Mouse (Mus musculus): ENCODE data around the gene Col4a2.
"Not testable (repeated sequence)": the region's sequence is repeated elsewhere in the genome, so short reads cannot be mapped to it uniquely, and the experiment has no call there.

The Col4a2 gene

DNA sequence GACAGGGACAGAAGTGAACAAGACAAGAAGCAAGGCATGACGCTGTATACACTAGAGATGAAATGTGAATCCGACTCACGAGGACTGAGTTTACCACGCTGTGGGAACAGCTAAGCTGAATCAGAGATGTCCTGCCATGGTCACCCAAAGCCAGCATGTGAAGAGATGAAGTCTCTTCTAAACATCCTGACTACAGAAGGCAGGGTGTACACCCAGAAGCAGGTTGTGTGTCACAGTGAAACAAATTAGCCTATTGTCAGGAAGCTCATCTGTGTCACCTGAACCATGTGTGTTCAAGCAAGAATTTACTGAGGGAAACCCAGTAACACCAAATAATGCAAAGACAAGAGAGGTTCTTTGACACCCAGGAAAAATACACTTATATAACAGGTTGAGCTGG, 153.0 kb downstream of the Col4a2 start:
- no peak for DNase-seq

DNA sequence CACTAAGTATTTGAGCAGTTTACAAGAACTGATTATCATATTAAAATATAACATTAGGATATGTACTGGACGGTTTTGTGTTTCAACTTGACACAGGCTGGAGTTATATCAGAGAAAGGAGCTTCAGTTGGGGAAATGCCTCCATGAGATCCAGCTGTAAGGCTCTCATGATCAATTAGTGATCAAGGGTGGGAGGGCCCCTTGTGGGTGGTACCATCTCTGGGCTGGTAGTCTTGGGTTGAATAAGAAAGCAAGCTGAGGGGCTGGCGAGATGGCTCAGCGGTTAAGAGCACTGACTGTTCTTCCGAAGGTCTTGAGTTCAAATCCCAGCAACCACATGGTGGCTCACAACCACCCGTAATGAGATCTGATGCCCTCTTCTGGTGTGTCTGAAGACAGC, 153.9 kb downstream of the Col4a2 start:
- DNase-seq = not testable (repeated sequence)

DNA sequence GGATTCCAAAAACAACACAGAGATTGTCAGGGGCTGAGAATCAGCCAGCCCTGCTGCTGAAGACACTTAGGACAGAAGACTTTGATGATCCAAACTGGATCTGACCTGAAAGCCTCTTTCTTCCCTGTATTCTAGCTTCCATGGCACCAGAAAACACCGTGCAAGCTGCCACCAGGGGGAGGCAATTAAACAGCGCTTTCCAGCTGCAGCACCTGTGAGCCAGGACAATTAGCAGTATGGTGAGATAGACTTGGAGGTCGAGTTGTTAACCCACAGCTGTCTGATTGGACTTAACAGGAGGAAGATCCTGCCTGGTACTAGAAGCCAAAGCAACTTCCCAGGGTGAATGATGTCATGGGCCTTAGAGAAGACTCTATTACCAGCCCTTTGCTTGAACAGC, 156.5 kb downstream of the Col4a2 start:
- peak; percentile 81 for DNase-seq

DNA sequence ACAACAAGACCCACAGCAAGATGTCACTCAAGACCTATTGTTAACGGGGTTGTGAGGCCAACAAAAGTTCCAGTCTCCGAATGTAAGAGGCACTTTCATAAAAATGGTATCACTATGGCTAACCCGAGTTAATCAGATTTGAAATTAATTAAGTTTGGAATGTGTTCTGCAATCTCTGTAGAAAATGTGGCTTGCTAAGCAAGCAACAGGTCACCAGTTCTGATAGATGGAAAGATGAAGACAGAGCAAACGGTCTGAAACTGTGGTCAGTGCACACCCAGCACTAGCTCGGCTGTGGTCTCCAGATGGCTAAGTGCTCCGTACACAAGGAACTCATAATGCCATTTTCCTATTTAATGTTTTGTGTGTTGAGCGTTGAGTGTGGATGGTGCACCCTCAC, 158.1 kb downstream of the Col4a2 start:
- DNase-seq = no peak

DNA sequence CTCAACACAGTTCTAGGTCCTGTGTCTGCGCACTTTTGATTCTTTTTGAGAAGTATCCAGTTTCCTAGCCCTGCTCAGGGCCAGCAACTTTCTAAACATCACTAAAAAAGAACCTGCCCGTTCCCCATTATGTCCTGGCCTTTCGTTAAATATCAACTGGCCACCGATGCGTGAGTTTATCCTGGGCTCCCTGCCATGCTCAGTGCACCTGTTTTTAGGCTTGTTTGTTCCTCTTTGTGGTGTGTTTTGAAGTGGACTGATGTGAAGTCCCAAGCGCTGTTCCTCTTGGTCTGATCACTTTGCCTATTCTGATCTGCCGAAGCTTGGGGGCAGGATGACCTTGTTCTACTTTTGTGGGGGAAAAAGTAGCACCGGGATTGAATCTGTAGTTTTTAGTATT, 158.7 kb downstream of the Col4a2 start:
- DNase-seq = no peak

DNA sequence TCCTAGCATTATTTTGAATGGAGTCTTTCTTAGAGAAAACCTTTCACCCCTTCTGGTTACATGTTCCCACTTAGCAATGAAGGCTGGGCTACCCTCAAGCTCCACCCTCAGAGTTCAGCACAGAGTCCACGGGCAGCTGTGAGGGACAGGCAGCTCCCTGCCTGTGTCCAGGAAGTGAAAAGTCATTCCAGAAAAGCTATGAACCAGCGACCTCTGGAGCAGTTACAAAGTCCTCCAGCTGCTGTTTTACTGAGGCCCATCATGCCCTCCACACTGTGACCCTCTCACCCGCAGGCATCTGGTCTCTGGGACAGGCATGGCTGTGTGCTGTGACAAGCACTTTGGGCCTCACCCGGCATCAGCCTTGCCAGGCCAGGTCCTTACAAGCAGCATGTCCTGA, 160.5 kb downstream of the Col4a2 start:
- peak; percentile 77 for DNase-seq

DNA sequence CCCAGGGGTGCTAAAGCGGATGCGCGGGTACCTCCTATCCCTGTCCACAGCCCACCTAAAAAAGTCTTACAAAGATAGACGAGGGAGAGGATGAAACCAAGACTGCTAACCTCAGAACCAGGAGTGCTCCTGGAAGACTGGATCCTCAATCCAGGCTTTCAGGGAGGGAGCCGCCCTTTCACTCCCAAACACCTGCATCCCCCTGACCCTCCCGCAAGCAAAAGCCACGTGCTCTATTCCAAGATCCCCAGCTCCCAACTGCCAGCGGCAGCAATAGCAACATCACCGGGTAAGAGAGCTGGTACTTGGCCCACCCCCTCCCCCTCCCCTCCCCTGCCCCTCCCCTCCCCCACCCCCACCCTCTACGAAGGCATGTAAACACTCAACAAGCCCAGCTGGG, 162.8 kb downstream of the Col4a2 start:
- DNase-seq = no peak

DNA sequence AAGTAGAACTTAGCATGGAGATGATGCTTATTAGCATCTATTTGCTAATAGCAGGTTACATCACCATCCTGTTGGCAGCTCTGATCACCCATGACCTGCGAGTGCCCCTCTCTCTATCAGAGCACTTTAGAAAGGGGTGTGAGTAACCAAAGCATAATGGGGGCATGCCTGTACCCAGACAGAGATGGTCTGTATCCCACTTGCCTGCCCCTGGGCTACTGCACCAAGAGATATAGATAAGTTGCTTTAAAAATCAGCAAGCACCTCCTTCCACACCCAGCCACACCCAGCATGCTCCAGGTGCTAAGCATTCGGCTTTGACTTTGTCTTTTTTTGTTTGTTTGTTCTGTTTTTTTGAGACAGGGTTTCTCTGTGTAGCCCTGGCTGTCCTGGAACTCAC, 163.3 kb downstream of the Col4a2 start:
- no peak for DNase-seq

DNA sequence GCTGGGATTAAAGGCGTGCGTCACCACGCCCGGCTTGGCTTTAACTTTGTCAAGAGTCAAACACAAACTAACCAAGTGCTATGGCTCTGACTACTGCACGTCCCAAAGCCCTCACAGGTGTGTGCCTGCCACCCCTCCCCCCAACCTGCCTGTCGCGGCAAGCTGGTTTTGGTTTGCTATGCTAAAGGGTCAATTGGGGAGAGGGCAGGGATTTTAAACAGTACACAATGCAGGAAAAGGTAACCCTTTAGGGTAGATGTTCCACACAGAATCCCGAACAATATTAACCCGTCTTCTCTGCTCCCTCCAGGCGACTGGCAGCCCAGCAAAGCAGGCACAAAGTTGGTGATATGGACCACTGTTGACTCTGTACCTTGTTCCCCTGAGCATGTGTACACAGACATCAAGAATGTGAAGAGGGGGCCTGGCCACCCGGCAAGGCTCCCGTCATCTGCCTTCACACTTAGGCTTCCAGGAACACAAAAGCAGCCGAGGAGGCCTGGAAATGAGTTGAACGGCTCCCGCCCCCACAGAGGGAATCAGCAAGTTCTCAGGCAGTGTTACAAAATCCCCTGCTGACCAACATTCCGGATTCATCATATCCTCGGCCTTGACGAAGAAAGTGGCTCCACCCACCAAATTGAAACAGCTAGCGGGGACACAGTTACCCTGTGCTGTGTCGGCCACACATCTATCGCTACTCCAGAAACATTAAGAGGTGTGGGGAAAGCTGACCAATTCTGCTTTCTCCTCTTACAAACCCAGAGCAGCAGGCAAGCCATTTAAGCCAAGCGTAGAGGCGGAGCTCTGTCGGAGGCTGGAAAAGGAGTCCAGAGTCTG, 164.0 kb downstream of the Col4a2 start:
- peak; percentile 88 for DNase-seq

DNA sequence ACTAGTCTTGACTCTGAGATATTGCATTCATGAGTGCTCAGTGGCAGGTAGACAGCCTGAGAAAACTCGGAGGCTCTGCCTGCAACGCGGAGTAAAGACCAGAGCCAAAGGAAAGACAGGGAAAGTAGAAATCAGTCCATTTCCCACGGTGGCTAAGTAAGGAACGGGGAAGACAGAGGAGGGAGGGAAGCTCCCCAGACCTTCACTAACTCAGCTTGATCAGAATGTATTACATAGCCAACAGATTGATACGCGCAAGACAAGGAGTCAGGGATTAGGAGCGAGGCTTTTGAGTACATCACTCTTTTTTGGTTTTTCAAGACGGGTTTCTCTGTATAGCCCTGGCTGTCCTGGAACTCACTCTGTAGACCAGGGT, 164.6 kb downstream of the Col4a2 start:
- DNase-seq = no peak

DNA sequence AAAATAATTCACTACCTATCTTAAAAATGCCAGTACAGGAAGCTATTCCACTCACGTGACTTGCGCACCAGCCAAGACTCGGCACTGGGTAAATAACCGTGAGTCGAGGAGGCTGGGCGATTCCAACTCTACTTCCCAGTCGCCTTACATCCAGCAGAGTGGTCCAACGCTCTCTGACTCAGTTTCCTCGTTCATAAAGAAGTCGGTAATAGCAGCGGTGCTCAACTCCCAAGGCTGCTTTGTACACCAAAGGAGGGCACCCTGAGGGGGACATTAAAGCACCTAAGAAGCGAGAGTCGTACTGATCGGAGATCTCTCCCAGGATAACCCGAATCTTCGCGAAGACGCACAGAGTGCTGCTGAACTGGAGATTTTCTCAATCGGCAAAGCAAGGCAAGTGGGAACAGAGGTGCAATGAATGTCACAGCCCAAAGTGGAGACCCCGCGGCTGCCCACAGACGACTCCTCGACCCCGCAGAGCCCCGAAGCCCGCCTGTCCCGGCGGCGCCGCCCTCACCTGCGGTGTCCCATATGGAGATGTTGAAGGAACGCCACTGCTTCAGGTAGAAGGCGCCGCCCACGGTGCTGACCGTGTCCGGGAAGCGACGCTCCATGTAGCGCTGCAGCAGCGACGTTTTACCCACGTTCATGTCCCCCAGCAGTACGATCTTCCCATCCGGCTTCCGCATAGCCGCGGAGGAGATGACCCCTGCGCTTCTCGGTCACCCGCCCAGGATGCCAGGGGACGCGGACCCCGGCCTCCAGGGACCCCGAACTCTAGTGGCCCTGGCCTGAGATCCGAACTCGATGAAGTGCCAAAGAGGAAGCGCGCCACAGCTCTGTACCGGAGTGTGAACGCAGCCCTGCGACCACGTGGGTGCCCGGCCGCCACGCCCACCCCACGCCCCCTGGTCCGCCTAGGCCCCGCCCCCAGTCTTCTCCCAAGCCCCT, 165.5 kb downstream of the Col4a2 start, which contains the start of gene Rab20:
Rab20 (minus strand) TSS at position 900 of the 951 bp plus-strand sequence.
- peak; percentile 91 for DNase-seq

DNA sequence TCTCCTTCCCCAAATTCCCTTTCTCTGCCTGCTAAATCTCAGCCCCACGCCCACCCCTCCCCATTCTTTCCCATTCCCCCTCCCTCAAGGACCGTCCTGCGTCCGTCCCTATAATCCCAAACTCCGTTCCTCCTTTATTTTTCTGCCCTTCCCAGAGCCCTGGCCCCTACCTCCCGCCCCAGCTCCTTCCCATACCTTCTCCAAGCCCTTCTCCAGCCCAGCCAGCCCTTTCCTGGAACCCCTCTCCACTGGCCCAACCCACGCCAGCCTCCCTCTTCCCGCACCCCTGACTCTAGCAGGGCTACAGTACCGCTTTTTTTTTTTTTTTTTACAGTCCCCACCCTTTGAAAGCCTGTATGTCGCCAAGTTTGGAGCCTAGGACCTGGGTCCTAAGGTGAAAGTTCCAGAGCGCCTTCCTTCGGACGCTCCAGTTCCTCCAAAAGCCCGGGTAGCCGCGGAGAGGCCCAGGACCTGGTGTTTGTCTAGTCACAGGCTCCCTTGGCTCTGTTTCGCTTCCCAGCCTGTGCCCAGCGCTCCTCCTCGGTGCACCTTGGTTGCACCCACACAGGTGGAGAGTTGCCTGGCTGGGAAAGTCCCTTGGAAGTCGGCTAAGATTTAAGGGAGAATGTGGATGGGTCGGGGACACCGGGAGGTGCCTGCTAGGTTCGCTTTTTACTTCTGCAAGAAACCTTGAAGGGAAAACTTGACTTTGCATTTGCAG, 166.4 kb downstream of the Col4a2 start:
- DNase-seq = no peak

DNA sequence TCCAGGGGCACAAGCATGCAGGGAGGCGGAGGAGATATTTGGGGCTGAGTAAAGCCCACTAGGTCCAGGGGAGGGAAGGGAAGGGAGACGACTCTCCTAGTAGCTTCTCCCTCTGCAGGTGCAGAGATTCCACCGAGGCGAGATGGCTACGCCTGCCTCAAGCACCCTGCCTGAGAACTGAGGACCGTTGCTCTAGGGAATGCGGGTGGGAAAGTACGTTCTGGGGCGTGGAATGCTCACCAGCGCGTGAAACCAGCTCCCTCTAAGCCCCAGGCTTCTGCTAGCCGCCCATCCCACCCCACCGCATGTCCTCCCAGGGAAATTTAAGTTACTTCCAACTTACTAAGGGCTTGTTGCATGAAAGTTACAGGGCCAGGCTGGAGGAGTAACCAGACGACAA, 167.0 kb downstream of the Col4a2 start:
- DNase-seq = no peak

DNA sequence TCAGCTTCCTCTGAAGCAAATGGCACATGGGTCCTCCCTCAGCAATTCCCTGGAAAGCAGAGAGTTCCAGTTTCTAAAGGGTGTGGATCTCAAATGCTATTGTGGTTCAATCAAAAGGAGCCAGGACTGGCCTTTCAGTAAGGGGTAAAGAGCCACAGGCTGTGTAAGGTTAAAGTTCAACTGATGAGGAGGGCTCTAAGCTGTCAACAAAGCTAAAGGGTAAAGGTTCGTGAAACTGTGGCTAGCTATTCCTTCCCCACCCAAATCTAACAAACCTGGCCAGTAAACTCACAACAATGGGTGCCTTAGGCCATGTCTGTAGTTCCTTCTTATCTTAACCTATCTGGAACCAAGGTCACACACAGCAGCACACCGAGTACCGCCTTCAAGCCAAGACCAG, 169.3 kb downstream of the Col4a2 start:
- no peak for DNase-seq

DNA sequence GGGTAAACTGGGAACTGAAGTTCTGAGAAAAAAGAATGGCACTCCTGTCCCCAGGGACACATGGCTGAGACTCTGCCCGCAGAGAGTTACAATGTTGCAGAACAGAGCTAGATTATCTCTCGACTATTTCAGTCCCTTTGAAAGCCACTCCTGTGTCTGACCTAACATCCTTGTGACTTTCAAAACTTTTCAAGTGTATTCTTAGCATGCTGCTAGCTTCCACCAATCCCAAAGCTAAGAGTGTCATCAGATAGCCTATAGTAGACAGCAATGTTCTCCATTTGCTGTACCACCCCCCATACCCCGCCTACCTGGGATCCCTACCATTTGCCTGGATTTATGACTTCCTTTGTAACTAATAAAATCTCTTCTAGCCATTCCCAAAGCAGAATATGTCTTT, 169.9 kb downstream of the Col4a2 start:
- no peak for DNase-seq

DNA sequence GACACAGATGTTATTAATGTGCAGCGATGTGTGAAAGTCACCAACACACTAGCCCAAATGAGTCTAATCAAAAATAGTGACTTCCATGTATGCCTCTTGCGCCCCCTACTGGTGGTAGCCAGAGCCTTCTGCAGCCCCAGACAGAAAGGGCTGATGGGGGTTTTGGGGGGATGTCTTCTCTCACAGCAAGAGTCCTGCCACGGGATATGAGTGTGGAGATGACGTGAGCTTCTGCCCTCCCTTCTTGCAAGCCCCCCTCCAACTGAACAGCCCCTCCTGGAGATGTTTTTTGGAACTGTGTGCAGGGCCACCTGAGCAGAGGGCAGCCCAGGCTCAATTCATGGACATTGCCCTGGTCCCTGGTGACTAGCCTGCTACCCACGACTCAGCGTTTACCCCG, 173.5 kb downstream of the Col4a2 start:
- peak; percentile 88 for DNase-seq

DNA sequence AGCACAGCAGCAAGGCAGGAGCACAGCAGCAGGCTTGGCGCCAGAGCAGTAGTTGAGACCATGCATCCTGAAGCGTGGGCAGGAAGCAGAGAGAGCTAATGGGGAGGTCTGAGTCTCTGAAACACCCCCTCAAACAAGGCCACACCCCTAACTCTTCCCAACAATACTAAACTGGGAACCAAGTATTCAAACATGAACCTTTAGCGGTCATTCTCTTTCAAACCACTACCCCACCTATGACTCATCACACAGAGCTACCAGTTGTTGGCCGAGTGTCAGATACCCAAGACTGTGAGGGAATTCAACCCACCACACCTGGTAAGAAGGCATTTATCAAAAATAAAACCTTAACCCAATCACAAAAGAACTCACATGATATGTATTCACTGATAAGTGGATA, 174.6 kb downstream of the Col4a2 start:
- no peak for DNase-seq

DNA sequence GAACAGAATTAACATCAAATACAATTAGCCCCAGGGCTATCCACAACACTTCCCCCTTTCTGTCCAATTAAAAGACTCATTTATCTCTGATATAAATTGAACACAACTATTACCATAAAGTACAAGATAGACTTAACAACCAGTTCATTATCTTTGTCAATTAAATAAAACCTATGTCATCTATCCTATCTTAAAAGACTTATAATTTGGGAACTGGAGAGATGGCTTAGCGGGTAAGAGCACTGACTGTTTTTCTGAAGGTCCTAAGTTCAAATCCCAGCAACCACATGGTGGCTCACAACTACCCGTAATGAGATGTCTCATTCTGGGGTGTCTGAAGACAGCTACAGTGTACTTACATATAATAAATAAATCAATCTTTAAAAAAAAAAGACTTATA, 179.7 kb downstream of the Col4a2 start:
- not testable (repeated sequence) for DNase-seq

DNA sequence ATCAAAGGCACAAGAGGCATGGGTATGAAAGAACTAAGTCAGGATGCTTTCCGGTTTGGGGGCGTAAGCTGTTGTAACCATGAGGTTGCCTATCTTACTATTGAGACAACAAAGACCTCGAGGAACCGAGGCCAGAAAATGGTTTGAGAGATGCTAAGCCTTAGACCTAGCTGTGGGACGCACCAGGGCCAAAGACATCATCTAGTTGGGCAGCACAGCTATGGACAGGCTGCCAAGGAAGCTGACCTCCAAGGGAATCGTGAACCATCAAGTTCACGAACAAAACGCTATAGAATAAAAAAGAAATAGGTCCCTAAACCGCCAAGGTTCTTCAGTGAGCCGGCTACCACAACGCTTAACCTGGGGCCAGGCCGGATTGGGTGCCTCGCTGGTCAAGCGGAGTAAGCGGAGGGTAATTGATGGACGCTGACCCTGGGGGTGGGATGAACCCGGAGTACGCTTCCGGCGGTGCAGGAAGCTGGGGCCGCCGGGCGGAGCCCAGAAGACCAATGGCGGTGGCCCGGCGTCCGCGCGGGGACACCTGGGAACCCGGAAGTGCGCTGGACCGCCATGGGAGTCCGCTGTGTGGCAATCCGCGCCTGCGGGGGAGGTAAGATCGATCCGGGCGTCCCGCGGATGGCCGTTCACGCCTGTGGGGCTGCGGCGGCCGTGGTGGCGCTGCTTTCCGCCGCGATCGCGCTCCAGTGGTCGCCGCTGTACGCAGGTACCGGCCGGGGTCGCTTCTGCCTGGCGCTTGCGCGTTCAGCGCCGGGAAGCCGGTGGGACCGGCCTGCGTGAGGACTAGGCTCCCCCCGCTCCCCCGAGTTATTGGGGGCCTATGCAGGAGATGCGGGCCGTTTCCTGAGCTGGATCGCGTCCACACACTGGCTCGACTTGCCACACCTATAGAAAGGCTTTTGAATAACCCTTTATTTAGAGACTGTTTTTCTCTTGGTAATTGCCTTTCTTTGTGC, 184.7 kb downstream of the Col4a2 start, which contains the start of gene Naxd:
Naxd (plus strand) TSS at position 490 of the 974 bp plus-strand sequence.
- peak; percentile 94 for DNase-seq

DNA sequence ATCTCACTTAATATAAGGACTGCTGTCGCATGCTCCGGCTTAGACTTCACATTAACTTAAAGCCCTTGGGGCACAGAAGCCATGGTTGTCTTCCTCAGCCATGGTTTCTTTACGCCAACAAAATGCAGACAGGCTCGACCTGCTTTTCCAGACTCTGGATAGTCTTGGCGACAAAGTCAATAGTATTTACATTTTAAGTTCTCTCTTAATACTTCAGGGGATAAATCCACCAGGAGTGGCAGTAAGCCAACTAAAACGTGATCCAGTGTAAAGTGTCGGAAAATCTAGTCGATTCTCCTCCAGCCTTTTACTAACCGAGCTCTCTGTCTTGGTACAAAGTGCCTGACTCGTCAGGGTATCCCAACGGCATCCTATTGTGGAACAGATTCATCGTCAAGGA, 185.7 kb downstream of the Col4a2 start:
- DNase-seq = peak; percentile 70

Data from lung, postnatal 36 days (tissue).